Mouse (Mus musculus) embryonic fibroblast, embryonic 13.5 days (primary cell): Measurements from ENCODE around the gene Pls3.
"Not testable (repeated sequence)": the region's sequence is repeated elsewhere in the genome, so short reads cannot be mapped to it uniquely, and the experiment has no call there.

Source experiments
- CTCF ChIP-seq: IDR thresholded peaks from 2 replicates; pipeline ENCODE4 v1.5.1; 2011; ENCODE audit warnings: mild to moderate bottlenecking, control low read depth, low read length, moderate library complexity, borderline replicate concordance; ENCODE audit not compliant: insufficient read depth
- POLR2A ChIP-seq: IDR thresholded peaks from 2 replicates; pipeline ENCODE4 v1.6.1; 2011; ENCODE audit warnings: low read depth, mild to moderate bottlenecking, control low read depth, low read length, moderate library complexity

DNA sequence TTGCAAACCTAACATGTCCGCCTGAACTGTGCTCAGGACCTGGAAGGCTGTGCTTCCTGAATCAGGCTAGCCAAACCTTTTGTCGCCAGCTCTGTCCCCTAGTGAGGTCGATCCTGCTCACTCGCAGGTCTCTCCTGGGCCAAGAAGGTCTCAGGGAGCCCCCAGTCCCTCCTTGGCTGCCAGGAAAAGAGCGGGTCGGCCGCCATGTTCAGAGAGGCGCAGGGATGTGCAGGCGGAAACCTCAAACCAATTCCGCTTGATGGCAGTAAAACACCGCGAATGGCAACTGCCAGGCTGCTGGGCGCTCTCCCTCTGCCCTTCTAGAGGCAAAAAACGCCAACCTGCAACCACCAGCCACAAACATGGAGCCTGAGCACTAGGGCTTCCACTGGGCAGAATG is 117.0 kb downstream of the Pls3 start:
- not testable (repeated sequence) for TF ChIP-seq CTCF, POLR2A
